Mouse (Mus musculus) kidney, adult 2 months (tissue): ENCODE measurements around the gene Zg16.

Experiments
- CTCF ChIP-seq: fragments of 200-500 bp; conservative IDR thresholded peaks from 2 replicates; pipeline ENCODE4 v1.5.1; 2011; ENCODE audit warnings: low read depth, mild to moderate bottlenecking, control low read depth, low read length, moderate library complexity, mixed read lengths; ENCODE audit not compliant: insufficient read depth, insufficient read length
- POLR2A ChIP-seq: fragments of 200-500 bp; IDR thresholded peaks from one replicate; pipeline ENCODE4 v1.6.1; 2011; ENCODE audit warnings: low read depth, low read length, control low read depth

DNA sequence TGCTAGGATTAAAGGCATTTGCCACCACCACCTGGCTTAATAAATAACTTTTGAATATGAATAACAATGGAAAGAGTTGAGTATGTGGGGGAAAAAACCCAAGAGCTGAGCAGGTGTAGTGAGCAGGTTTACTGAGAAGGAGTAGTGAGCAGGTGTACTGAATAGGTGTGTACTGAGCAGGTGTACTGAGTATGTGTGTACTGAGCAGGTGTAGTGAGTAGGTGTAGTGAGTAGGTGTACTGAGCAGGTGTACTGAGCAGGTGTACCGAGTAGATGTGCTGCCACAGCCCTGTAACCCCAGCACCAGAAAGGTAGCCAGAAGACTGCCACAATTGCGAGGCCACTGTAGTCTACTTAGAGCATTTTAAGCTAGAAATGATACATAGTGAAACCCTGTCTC is 2.3 kb downstream of the Zg16 start:
- TF ChIP-seq CTCF (no peak), POLR2A (no peak)
